Mouse (Mus musculus) left cerebral cortex, adult 8-10 months (tissue): ENCODE data around the gene Acd. TPM values are rescaled to one million over a fixed set of nuclear protein-coding genes. Genes with fewer than 3 reads are reported as not detected.

Source experiments
- DNase-seq, 2 experiments: peaks; one replicate each; pipeline ENCODE4 v3.0.0; 2022; ENCODE audit warnings: low spot score in 2 of 2
- total RNA-seq, 4 experiments: library from RNA; stranded (reverse); gene quantifications; 2 replicates each; pipeline ENCODE4 v1.2.4; 2022

The Acd gene
- total RNA-seq, 4 experiments from 2014 or later = 49.0 to 53.8 (median 50.9) TPM

DNA sequence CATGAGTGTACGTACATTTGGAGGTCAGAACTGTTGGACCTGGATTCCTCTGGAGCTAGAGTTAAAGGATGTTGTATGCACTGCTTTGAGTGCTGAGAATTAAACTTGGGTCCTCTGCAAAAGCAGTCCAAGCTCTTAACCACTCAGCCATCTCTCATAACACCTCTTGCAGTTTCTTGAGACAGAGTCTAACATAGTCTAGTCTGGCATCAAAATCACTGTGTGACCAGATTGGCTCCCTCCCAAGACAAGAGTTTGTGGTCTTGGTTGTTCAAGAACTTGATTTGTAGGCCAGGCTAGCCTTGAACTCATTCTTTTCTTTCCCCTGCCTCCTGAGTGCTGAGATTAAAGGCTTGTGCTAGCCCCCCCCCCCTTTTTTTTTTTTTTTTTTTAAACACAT is 52.0 kb downstream of the Acd start:
- no peak for DNase-seq

Other genes starting within 250 kb of the Acd start
- 10 to 100 TPM; 59.3 to 66.5 (median 60.9) TPM for gene Tppp3, start 229.6 kb downstream of the Acd start, total RNA-seq
- gene Zdhhc1, start 204.2 kb downstream of the Acd start, total RNA-seq = 10 to 100 TPM; 38.3 to 45.8 (median 42.9) TPM
- not detected for gene Hsd11b2, start 182.3 kb downstream of the Acd start, total RNA-seq
- 100 to 1,000 TPM; 297 to 314 (median 303) TPM for gene Atp6v0d1, start 135.1 kb downstream of the Acd start, total RNA-seq
- 10 to 100 TPM; 65.5 to 70.5 (median 67.3) TPM for gene Ripor1, start 95.8 kb downstream of the Acd start, total RNA-seq
- 10 to 100 TPM; 65.3 to 80.8 (median 68.8) TPM for gene Ctcf, start 64.5 kb downstream of the Acd start, total RNA-seq
- gene Agrp, start 63.7 kb downstream of the Acd start, total RNA-seq = not detected
- gene Carmil2, start 14.8 kb downstream of the Acd start, total RNA-seq = 10 to 100 TPM; 57.2 to 62.8 (median 58.3) TPM
- 10 to 100 TPM; 34.7 to 42.3 (median 39.2) TPM for gene Pard6a, start within 50 bp of the Acd start, total RNA-seq
- gene 4933405L10Rik, start 6.6 kb upstream of the Acd start, total RNA-seq = under 1 TPM in 2 of 4 experiments, not detected in 2; 0.44 to 0.46 TPM
- gene Enkd1, start 7.1 kb upstream of the Acd start, total RNA-seq = 10 to 100 TPM in 1 of 4 experiments, 1 to 10 TPM in 3; 9.0 to 11.2 (median 9.3) TPM
- gene Gfod2, start 57.6 kb upstream of the Acd start, total RNA-seq = 10 to 100 TPM; 14.5 to 21.4 (median 18.3) TPM
- 10 to 100 TPM; 20.1 to 24.4 (median 22.4) TPM for gene Ranbp10, start 126.2 kb upstream of the Acd start, total RNA-seq
- under 1 TPM in 1 of 4 experiments, not detected in 3; 0.16 TPM for gene Tsnaxip1, start 126.6 kb upstream of the Acd start, total RNA-seq
- 10 to 100 TPM; 14.4 to 17.8 (median 16.0) TPM for gene Cenpt, start 152.2 kb upstream of the Acd start, total RNA-seq
- gene Thap11, start 154.0 kb upstream of the Acd start, total RNA-seq = 10 to 100 TPM; 36.8 to 41.5 (median 37.4) TPM
- 10 to 100 TPM; 19.8 to 39.6 (median 23.2) TPM for gene Nutf2, start 159.5 kb upstream of the Acd start, total RNA-seq
- gene Edc4, start 179.8 kb upstream of the Acd start, total RNA-seq = 10 to 100 TPM; 56.5 to 64.4 (median 62.9) TPM
- gene Nrn1l, start 192.5 kb upstream of the Acd start, total RNA-seq = 1 to 10 TPM; 4.3 to 5.6 (median 4.9) TPM
- 10 to 100 TPM in 1 of 4 experiments, 1 to 10 TPM in 3; 8.5 to 11.2 (median 9.1) TPM for gene Pskh1, start 199.3 kb upstream of the Acd start, total RNA-seq
- 1 to 10 TPM in 1 of 4 experiments, under 1 TPM in 2, not detected in 1; 0.67 to 1.2 (median 0.98) TPM for gene Ctrl, start 232.8 kb upstream of the Acd start, total RNA-seq
- gene Psmb10, start 237.3 kb upstream of the Acd start, total RNA-seq = 10 to 100 TPM; 82.5 to 92.6 (median 90.1) TPM
- gene Lcat, start 242.3 kb upstream of the Acd start, total RNA-seq = 10 to 100 TPM; 19.5 to 27.1 (median 23.5) TPM